Mouse (Mus musculus): Measurements from ENCODE around the gene Nfic. TPM values are rescaled to one million over a fixed set of nuclear protein-coding genes. Genes with fewer than 3 reads are reported as not detected.
A peak's percentile ranks its signal among the peaks of the same experiment; 100 is the strongest.

Gene Nfic
- polyA plus RNA-seq, 1 experiment from 2014 or later: 41.8 TPM

- ATAC-seq: no peak
- CTCF ChIA-PET: interaction anchor here (0.6 to 2.1 kb wide), 7 partner anchors 8 to 60 kb away, joined by 3 to 10 read pairs (median 4); partner anchors contain the start of gene Pip5k1c
- no peak for DNase-seq (ENCODE audit: low read depth, low spot score)
- no peak for TF ChIP-seq CTCF (IDR thresholded peaks at IDR 0.05)
- in situ Hi-C loops (cut with MboI; ENCODE audit: low pct_unique_long_range_greater_than_20kb): loop anchor here (5.0 kb wide), 1 partner anchor 63 kb away; no protein-coding TSS in a partner anchor
- H3K27me3 ChIP-seq: no peaks in the 10 kb centered on the region
- POLR2A ChIA-PET: interaction anchor here (0.7 kb wide), 1 partner anchor 53 kb away, joined by 3 read pairs; no protein-coding TSS in a partner anchor
Measured at GRCm38 (mm10) chr10:81349961-81350350, 105.5 kb downstream of the Nfic start.

- ChIA-PET POLR2A (no interaction called here), CTCF (no interaction called here)
- ATAC-seq: peak; percentile 15
- DNase-seq (ENCODE audit: low read depth, low spot score): no peak
- H3K27me3 ChIP-seq: no peaks in the 10 kb centered on the region
- in situ Hi-C loops (cut with MboI; ENCODE audit: low pct_unique_long_range_greater_than_20kb): no loop called here
- no peak for TF ChIP-seq CTCF (IDR thresholded peaks at IDR 0.05)
Measured at GRCm38 (mm10) chr10:81349146-81349545, 106.3 kb downstream of the Nfic start.

GRCm38 (mm10) chr10:81346453-81347067 lies 108.9 kb downstream of the Nfic start:
- ATAC-seq (no peak), DNase-seq (ENCODE audit: low read depth, low spot score) (no peak)
- no peaks in the 10 kb centered on the region for H3K27me3 ChIP-seq
- no peak for TF ChIP-seq CTCF (IDR thresholded peaks at IDR 0.05)
- in situ Hi-C loops (cut with MboI; ENCODE audit: low pct_unique_long_range_greater_than_20kb): no loop called here
- CTCF ChIA-PET: no interaction called here
- POLR2A ChIA-PET: interaction anchor here (0.9 kb wide), 1 partner anchor 26 kb away, joined by 3 read pairs; the partner anchor contains the start of gene Cactin

Other genes with a start within 250 kb of the Nfic start
- 0.04 TPM for gene Atcay, start 224.8 kb downstream of the Nfic start, polyA plus RNA-seq (2021)
- gene Zfr2, start 222.5 kb downstream of the Nfic start, polyA plus RNA-seq (2021): 11.7 TPM
- 1.5 TPM for gene Matk, start 202.7 kb downstream of the Nfic start, polyA plus RNA-seq (2021)
- 98.3 TPM for gene Mrpl54, start 188.7 kb downstream of the Nfic start, polyA plus RNA-seq (2021)
- gene Apba3, start 188.7 kb downstream of the Nfic start, polyA plus RNA-seq (2021): 71.4 TPM
- 6.5 TPM for gene Tjp3, start 164.1 kb downstream of the Nfic start, polyA plus RNA-seq (2021)
- gene Pip5k1c, start 162.7 kb downstream of the Nfic start, polyA plus RNA-seq (2021): 51.5 TPM
- 34.5 TPM for gene Cactin, start 134.5 kb downstream of the Nfic start, polyA plus RNA-seq (2021)
- not detected for gene Tbxa2r, start 126.9 kb downstream of the Nfic start, polyA plus RNA-seq (2021)
- 0.46 TPM for gene Gipc3, start 112.4 kb downstream of the Nfic start, polyA plus RNA-seq (2021)
- 118 TPM for gene Hmg20b, start 105.2 kb downstream of the Nfic start, polyA plus RNA-seq (2021)
- gene Mfsd12, start 98.1 kb downstream of the Nfic start, polyA plus RNA-seq (2021): 23.9 TPM
- 2.7 TPM for gene 4930404N11Rik, start 89.8 kb downstream of the Nfic start, polyA plus RNA-seq (2021)
- 62.1 TPM for gene Fzr1, start 77.1 kb downstream of the Nfic start, polyA plus RNA-seq (2021)
- gene Dohh, start 71.2 kb downstream of the Nfic start, polyA plus RNA-seq (2021): 83.4 TPM
- 2.4 TPM for gene Gm48551, start 71.2 kb downstream of the Nfic start, polyA plus RNA-seq (2021)
- 0.76 TPM for gene Gm48552, start 66.6 kb downstream of the Nfic start, polyA plus RNA-seq (2021)
- 0.18 TPM for gene Smim24, start 62.6 kb downstream of the Nfic start, polyA plus RNA-seq (2021)
- 0.99 TPM for gene Celf5, start 27.1 kb upstream of the Nfic start, polyA plus RNA-seq (2021)
- 104 TPM for gene Ncln, start 40.8 kb upstream of the Nfic start, polyA plus RNA-seq (2021)
- gene S1pr4, start 44.5 kb upstream of the Nfic start, polyA plus RNA-seq (2021): 0.03 TPM
- gene Gna15, start 68.6 kb upstream of the Nfic start, polyA plus RNA-seq (2021): not detected
- gene Gna11, start 89.6 kb upstream of the Nfic start, polyA plus RNA-seq (2021): 76.2 TPM
- gene Aes, start 103.9 kb upstream of the Nfic start, polyA plus RNA-seq (2021): 1,239 TPM
- 46.4 TPM for gene Tle2, start 118.9 kb upstream of the Nfic start, polyA plus RNA-seq (2021)
- gene Tle6, start 145.4 kb upstream of the Nfic start, polyA plus RNA-seq (2021): 7.5 TPM
- gene BC025920, start 150.6 kb upstream of the Nfic start, polyA plus RNA-seq (2021): 1.1 TPM
- 21.7 TPM for gene Sirt6, start 172.2 kb upstream of the Nfic start, polyA plus RNA-seq (2021)
- 21.5 TPM for gene Ankrd24, start 172.9 kb upstream of the Nfic start, polyA plus RNA-seq (2021)
- gene Gm10778, start 193.4 kb upstream of the Nfic start, polyA plus RNA-seq (2021): 2.5 TPM
- gene Zfp433, start 249.2 kb upstream of the Nfic start, polyA plus RNA-seq (2021): 4.6 TPM